Mouse (Mus musculus) forebrain, embryonic 10.5 days (tissue): ENCODE measurements around the gene Znrf4. TPM values are rescaled to one million over a fixed set of nuclear protein-coding genes. Genes with fewer than 3 reads are reported as not detected.

Experiments
- DNase-seq: peaks from one replicate; pipeline ENCODE4 v3.0.0-alpha.2; 2017; ENCODE audit warnings: low spot score; ENCODE audit errors: extremely low spot score
- H3K27ac ChIP-seq: fragments of 300-500 bp; sonication (generic); 2 replicates; pipeline ENCODE4 v1.5.1; 2016; ENCODE audit warnings: mild to moderate bottlenecking
- H3K27me3 ChIP-seq: fragments of 300-500 bp; sonication (generic); 2 replicates; pipeline ENCODE4 v1.6.1; 2016; ENCODE audit warnings: mild to moderate bottlenecking; ENCODE audit not compliant: poor library complexity, severe bottlenecking
- H3K36me3 ChIP-seq: fragments of 300-500 bp; sonication (generic); replicated peaks from 2 replicates; pipeline ENCODE4 v1.6.1; 2016; ENCODE audit warnings: mild to moderate bottlenecking, moderate library complexity
- H3K4me1 ChIP-seq: fragments of 300-500 bp; sonication (generic); 2 replicates; pipeline ENCODE4 v1.6.1; 2016
- H3K4me3 ChIP-seq: fragments of 300-500 bp; sonication (generic); 2 replicates; pipeline ENCODE4 v1.5.1; 2016; ENCODE audit warnings: mild to moderate bottlenecking, moderate library complexity
- H3K9me3 ChIP-seq: fragments of 300-500 bp; sonication (generic); 2 replicates; pipeline ENCODE4 v1.6.1; 2016; ENCODE audit warnings: mild to moderate bottlenecking, moderate library complexity
- WGBS: fragments of 180-500 bp; shearing (Covaris S2); methylation state at CpG from one replicate; pipeline ENCODE4 v1.1.7; 2016; 5-methylcytosine and 5-hydroxymethylcytosine counted together
- polyA plus RNA-seq: library from polyadenylated mRNA; unstranded; fragments of >200 nt; fragmentation: Nextera tagmentation; extraction: Ambion mirVana; gene quantifications from 2 replicates; pipeline ENCODE4 v1.2.1, GENCODE M21; 2016

The Znrf4 gene
- polyA plus RNA-seq, 1 experiment from 2014 or later, result not detected

GRCm38 (mm10) chr17:56547116-56547845, 35.0 kb upstream of the Znrf4 start:
- Histone ChIP-seq H3K27ac (peak overlapping the region; percentile 58; the same call in 1 of the 2 replicates), H3K36me3 (no peaks in the 10 kb centered on the region), H3K4me3 (no peak overlapping the region), H3K9me3 (no peaks in the 10 kb centered on the region), H3K4me1 (peaks cover 75% of the 10 kb centered on the region), H3K27me3 (no peaks in the 10 kb centered on the region)
- no peak for DNase-seq
- 58% methylated on average over 17 of the region's 17 CpGs for WGBS

- Histone ChIP-seq H3K27me3 (no peaks in the 10 kb centered on the region), H3K4me1 (peaks cover 73% of the 10 kb centered on the region), H3K36me3 (no peaks in the 10 kb centered on the region), H3K27ac (peak overlapping the region; percentile 58; the same call in 1 of the 2 replicates), H3K9me3 (no peaks in the 10 kb centered on the region), H3K4me3 (no peak overlapping the region)
- 89% methylated on average over 5 of the region's 5 CpGs for WGBS
- DNase-seq, result no peak
Observed at GRCm38 (mm10) chr17:56546576-56546975, 34.3 kb upstream of the Znrf4 start.

GRCm38 (mm10) chr17:56545945-56546344, 33.7 kb upstream of the Znrf4 start:
- peaks cover 67% of the 10 kb centered on the region for H3K4me1 ChIP-seq
- H3K36me3 ChIP-seq, result no peaks in the 10 kb centered on the region
- H3K9me3 ChIP-seq, result no peaks in the 10 kb centered on the region
- 71% methylated on average over 1 of the region's 1 CpGs for whole genome bisulfite sequencing
- no peak for DNase-seq
- no peak overlapping the region for H3K4me3 ChIP-seq
- no peaks in the 10 kb centered on the region for H3K27me3 ChIP-seq
- peak overlapping the region; percentile 17; the same call in 1 of the 2 replicates for H3K27ac ChIP-seq

GRCm38 (mm10) chr17:56544699-56545387, 32.6 kb upstream of the Znrf4 start:
- Histone ChIP-seq H3K9me3 (no peaks in the 10 kb centered on the region), H3K36me3 (no peaks in the 10 kb centered on the region), H3K27ac (0 out of 2 replicates have a peak overlapping the region, but pooled peaks have one; percentile 17), H3K4me1 (peaks cover 67% of the 10 kb centered on the region), H3K4me3 (no peak overlapping the region), H3K27me3 (no peaks in the 10 kb centered on the region)
- WGBS, result 82% methylated on average over 7 of the region's 7 CpGs
- no peak for DNase-seq

GRCm38 (mm10) chr17:56543684-56544224, 31.5 kb upstream of the Znrf4 start:
- no peaks in the 10 kb centered on the region for H3K36me3 ChIP-seq
- no peaks in the 10 kb centered on the region for H3K9me3 ChIP-seq
- no peak for DNase-seq
- peak overlapping the region; percentile 36; the same call in 1 of the 2 replicates for H3K27ac ChIP-seq
- WGBS, result 81% methylated on average over 3 of the region's 3 CpGs
- no peaks in the 10 kb centered on the region for H3K27me3 ChIP-seq
- peaks cover 74% of the 10 kb centered on the region for H3K4me1 ChIP-seq
- H3K4me3 ChIP-seq, result no peak overlapping the region

- H3K27ac ChIP-seq, result peak overlapping the region; percentile 68
- H3K9me3 ChIP-seq, result no peaks in the 10 kb centered on the region
- H3K36me3 ChIP-seq, result no peaks in the 10 kb centered on the region
- H3K27me3 ChIP-seq, result no peaks in the 10 kb centered on the region
- DNase-seq, result no peak
- H3K4me3 ChIP-seq, result no peak overlapping the region
- 45% methylated on average over 8 of the region's 8 CpGs for WGBS
- peaks cover 76% of the 10 kb centered on the region for H3K4me1 ChIP-seq
Observed at GRCm38 (mm10) chr17:56542736-56543135, 30.5 kb upstream of the Znrf4 start.

- H3K27ac ChIP-seq, result peak overlapping the region; percentile 54
- no peak overlapping the region for H3K4me3 ChIP-seq
Observed at GRCm38 (mm10) chr17:56540562-56540975, 28.3 kb upstream of the Znrf4 start.

GRCm38 (mm10) chr17:56537912-56538311, 25.7 kb upstream of the Znrf4 start:
- Histone ChIP-seq H3K9me3 (no peaks in the 10 kb centered on the region), H3K27ac (peak overlapping the region; percentile 78), H3K4me1 (peaks cover 63% of the 10 kb centered on the region), H3K36me3 (no peaks in the 10 kb centered on the region), H3K27me3 (no peaks in the 10 kb centered on the region), H3K4me3 (no peak overlapping the region)
- peak; percentile 59 for DNase-seq
- WGBS, result 14% methylated on average over 8 of the region's 8 CpGs

More at GRCm38 (mm10) chr17:56540562-56540975, 28.3 kb upstream of the Znrf4 start:
- Histone ChIP-seq H3K36me3 (no peaks in the 10 kb centered on the region), H3K9me3 (no peaks in the 10 kb centered on the region), H3K4me1 (peaks cover 83% of the 10 kb centered on the region), H3K27me3 (no peaks in the 10 kb centered on the region)
- no peak for DNase-seq
- 58% methylated on average over 6 of the region's 6 CpGs for WGBS

GRCm38 (mm10) chr17:56536874-56537273, 24.6 kb upstream of the Znrf4 start:
- peak overlapping the region; percentile 73 for H3K27ac ChIP-seq
- peaks cover 52% of the 10 kb centered on the region for H3K4me1 ChIP-seq
- no peaks in the 10 kb centered on the region for H3K27me3 ChIP-seq
- no peaks in the 10 kb centered on the region for H3K36me3 ChIP-seq
- no peak overlapping the region for H3K4me3 ChIP-seq
- 66% methylated on average over 3 of the region's 3 CpGs for WGBS
- H3K9me3 ChIP-seq, result no peaks in the 10 kb centered on the region
- DNase-seq, result no peak

GRCm38 (mm10) chr17:56536192-56536591, 24.0 kb upstream of the Znrf4 start:
- Histone ChIP-seq H3K27ac (peak overlapping the region; percentile 73), H3K4me3 (no peak overlapping the region), H3K9me3 (no peaks in the 10 kb centered on the region), H3K4me1 (peaks cover 51% of the 10 kb centered on the region), H3K36me3 (no peaks in the 10 kb centered on the region), H3K27me3 (no peaks in the 10 kb centered on the region)
- 62% methylated on average over 14 of the region's 14 CpGs for WGBS
- no peak for DNase-seq

GRCm38 (mm10) chr17:56524943-56525342, 12.7 kb upstream of the Znrf4 start:
- H3K4me1 ChIP-seq, result no peaks in the 10 kb centered on the region
- H3K36me3 ChIP-seq, result no peaks in the 10 kb centered on the region
- 85% methylated on average over 4 of the region's 4 CpGs for WGBS
- no peak for DNase-seq
- no peak overlapping the region for H3K27ac ChIP-seq
- H3K9me3 ChIP-seq, result no peaks in the 10 kb centered on the region
- H3K27me3 ChIP-seq, result 0 out of 2 replicates have a peak, but pooled peaks cover 3% of the 10 kb centered on the region
- no peak overlapping the region for H3K4me3 ChIP-seq

- DNase-seq, result no peak
- no peaks in the 10 kb centered on the region for H3K36me3 ChIP-seq
Observed at GRCm38 (mm10) chr17:56522744-56523143, 10.5 kb upstream of the Znrf4 start.

More at GRCm38 (mm10) chr17:56522744-56523143, 10.5 kb upstream of the Znrf4 start:
- 60% methylated on average over 1 of the region's 1 CpGs for WGBS
- Histone ChIP-seq H3K9me3 (no peaks in the 10 kb centered on the region), H3K4me3 (no peak overlapping the region), H3K27ac (no peak overlapping the region), H3K4me1 (no peaks in the 10 kb centered on the region), H3K27me3 (0 out of 2 replicates have a peak, but pooled peaks cover 3% of the 10 kb centered on the region)
